Mouse (Mus musculus) gastrocnemius, adult 18-20 months (tissue): ENCODE results near the gene Fam178b. TPM values are rescaled to one million over a fixed set of nuclear protein-coding genes. Genes with fewer than 3 reads are reported as not detected.

Experiments
- DNase-seq: peaks from one replicate; pipeline ENCODE4 v3.0.0; 2021; ENCODE audit warnings: low spot score
- long read RNA-seq, 2 experiments: library from polyadenylated mRNA; stranded (forward); transcript quantifications; one replicate each; pipeline ENCODE4 v2.0.0; 2021
- total RNA-seq, 2 experiments: library from RNA; stranded (reverse); gene quantifications; 2 replicates each; pipeline ENCODE4 v1.2.3; 2021

The Fam178b gene
- under 1 TPM; 0.43 to 0.59 TPM for total RNA-seq
- long read RNA-seq, experiment 1: 0 reads
- long read RNA-seq, experiment 2, partial matches to known transcripts: 0 of 1 reads
- long read RNA-seq, experiment 2, other reads (novel, unspliced or antisense): 1 of 1 reads

- DNase-seq: no peak
These were observed at the start of gene Fam178b for GRCm38 (mm10) chr1:36682620-36683355. Gene Fam178b (minus strand): TSS chr1:36683183.

GRCm38 (mm10) chr1:36724057-36724431, 41.1 kb upstream of the Fam178b start:
- no peak for DNase-seq

GRCm38 (mm10) chr1:36723146-36724056, 40.4 kb upstream of the Fam178b start:
- no peak for DNase-seq

GRCm38 (mm10) chr1:36718786-36719185, 35.8 kb upstream of the Fam178b start:
- DNase-seq: no peak

- no peak for DNase-seq
These were observed 31.3 kb upstream of the Fam178b start, which contains the start of gene Actr1b for GRCm38 (mm10) chr1:36714311-36714710. Gene Actr1b (minus strand): TSS chr1:36714422.

- DNase-seq: no peak
These were observed 28.1 kb upstream of the Fam178b start for GRCm38 (mm10) chr1:36711104-36711503.

GRCm38 (mm10) chr1:36709854-36710280, 26.9 kb upstream of the Fam178b start, which contains the start of gene 4933424G06Rik:
Gene 4933424G06Rik (plus strand): TSS chr1:36710149.
- peak; percentile 99 for DNase-seq

- DNase-seq: peak; percentile 24
These were observed 26.3 kb upstream of the Fam178b start for GRCm38 (mm10) chr1:36709055-36709853.

GRCm38 (mm10) chr1:36708626-36709025, 25.6 kb upstream of the Fam178b start:
- no peak for DNase-seq

- no peak for DNase-seq
These were observed 24.8 kb upstream of the Fam178b start for GRCm38 (mm10) chr1:36707797-36708196.

- DNase-seq: no peak
These were observed 24.2 kb upstream of the Fam178b start for GRCm38 (mm10) chr1:36707166-36707565.

GRCm38 (mm10) chr1:36697030-36697429, 14.0 kb upstream of the Fam178b start:
- no peak for DNase-seq

- no peak for DNase-seq
These were observed 13.4 kb upstream of the Fam178b start for GRCm38 (mm10) chr1:36696411-36696810.

- DNase-seq: no peak
These were observed 11.9 kb upstream of the Fam178b start for GRCm38 (mm10) chr1:36694871-36695270.

GRCm38 (mm10) chr1:36691271-36692155, 8.5 kb upstream of the Fam178b start, which contains the start of gene Cox5b:
Gene Cox5b (plus strand): TSS chr1:36691449.
- DNase-seq: peak; percentile 98

- no peak for DNase-seq
These were observed 7.8 kb upstream of the Fam178b start for GRCm38 (mm10) chr1:36690671-36691235.

- DNase-seq: peak; percentile 82
These were observed 956 bp upstream of the Fam178b start for GRCm38 (mm10) chr1:36683810-36684467.

GRCm38 (mm10) chr1:36680893-36681292, 2.1 kb downstream of the Fam178b start:
- no peak for DNase-seq

GRCm38 (mm10) chr1:36674936-36675335, 8.0 kb downstream of the Fam178b start:
- no peak for DNase-seq
